Mouse (Mus musculus) MEL (cell line): ENCODE measurements at regions not wholly inside any gene's neighbourhood (a gene's known extent, or its start where the extent isn't known, plus 50 kb on each side); places are given as distances from the start of the nearest gene placed in this dataset.

Source experiments
- DNase-seq: peaks from one replicate; pipeline ENCODE4 v3.0.0; 2011; ENCODE audit warnings: low read depth, low spot score
- H3K27ac ChIP-seq: 2 replicates; pipeline ENCODE4 v1.5.1; 2012; ENCODE audit warnings: low read depth, mild to moderate bottlenecking, control low read depth, low read length, moderate library complexity; ENCODE audit not compliant: control insufficient read depth
- H3K27me3 ChIP-seq, 2 experiments: fragments of 150-350 bp in 1 of 2; sonication (generic) in 1 of 2; 2 replicates each; pipeline ENCODE4 v1.6.1; 2012; ENCODE audit warnings: low read length in 2 of 2, mild to moderate bottlenecking in 2 of 2, improper control_type of control experiment in 1 of 2, moderate library complexity in 1 of 2; ENCODE audit not compliant: insufficient read depth in 2 of 2, control insufficient read depth in 1 of 2
- H3K36me3 ChIP-seq, 2 experiments: 2 replicates each; pipeline ENCODE4 v1.6.1; 2012 to 2014; ENCODE audit warnings: low read length in 2 of 2, improper control_type of control experiment in 1 of 2, inconsistent platforms in 1 of 2, mild to moderate bottlenecking in 1 of 2; ENCODE audit not compliant: insufficient read depth in 2 of 2, control insufficient read depth in 1 of 2
- H3K4me1 ChIP-seq, 2 experiments: fragments of 150-350 bp in 1 of 2; sonication (generic) in 1 of 2; 2 replicates each; pipeline ENCODE4 v1.6.1; 2012; ENCODE audit warnings: low read length in 2 of 2, improper control_type of control experiment in 1 of 2, mild to moderate bottlenecking in 1 of 2; ENCODE audit not compliant: insufficient read depth in 2 of 2, control insufficient read depth in 1 of 2
- H3K4me3 ChIP-seq, 2 experiments: fragments of 150-350 bp in 1 of 2; sonication (generic) in 1 of 2; 2 replicates each; pipeline ENCODE4 v1.5.1; 2012; ENCODE audit warnings: low read depth in 2 of 2, low read length in 2 of 2, mild to moderate bottlenecking in 2 of 2, moderate library complexity in 2 of 2, control low read depth in 1 of 2, improper control_type of control experiment in 1 of 2; ENCODE audit not compliant: control insufficient read depth in 1 of 2, insufficient read depth in 1 of 2
- H3K79me2 ChIP-seq: 2 replicates; pipeline ENCODE4 v1.6.1; 2012; ENCODE audit warnings: mild to moderate bottlenecking, low read length, moderate library complexity; ENCODE audit not compliant: control insufficient read depth, poor library complexity, insufficient read depth
- H3K9ac ChIP-seq: 2 replicates; pipeline ENCODE4 v1.6.1; 2012; ENCODE audit warnings: low read depth, mild to moderate bottlenecking, control low read depth, low read length, moderate library complexity; ENCODE audit not compliant: control insufficient read depth, poor library complexity, severe bottlenecking
- H3K9me3 ChIP-seq: fragments of 150-350 bp; sonication (generic); replicated peaks from 2 replicates; pipeline ENCODE4 v1.6.1; 2012; ENCODE audit warnings: mild to moderate bottlenecking, low read length, improper control_type of control experiment, moderate library complexity; ENCODE audit not compliant: insufficient read depth
- BHLHE40 ChIP-seq: IDR thresholded peaks from 2 replicates; pipeline ENCODE4 v1.6.1; 2012; ENCODE audit warnings: low read depth, mild to moderate bottlenecking, inconsistent platforms, low read length, improper control_type of control experiment, borderline replicate concordance
- CHD1 ChIP-seq: IDR thresholded peaks from 2 replicates; pipeline ENCODE4 v1.6.1; 2012; ENCODE audit warnings: low read depth, mild to moderate bottlenecking, inconsistent platforms, low read length, improper control_type of control experiment
- E2F4 ChIP-seq: IDR thresholded peaks from 2 replicates; pipeline ENCODE4 v1.6.1; 2011; ENCODE audit warnings: low read depth, low read length, improper control_type of control experiment, borderline replicate concordance
- ELF1 ChIP-seq: IDR thresholded peaks from 2 replicates; pipeline ENCODE4 v1.6.1; 2014; ENCODE audit warnings: low read depth, mild to moderate bottlenecking, inconsistent platforms, low read length, improper control_type of control experiment, moderate library complexity
- EP300 ChIP-seq, 2 experiments: IDR thresholded peaks; 2 replicates each; pipeline ENCODE4 v1.6.1; 2011; ENCODE audit warnings: improper control_type of control experiment in 2 of 2, low read length in 2 of 2, low read depth in 1 of 2, mild to moderate bottlenecking in 1 of 2
- GABPA ChIP-seq: IDR thresholded peaks from 2 replicates; pipeline ENCODE4 v1.6.1; 2012; ENCODE audit warnings: low read depth, mild to moderate bottlenecking, inconsistent platforms, low read length, improper control_type of control experiment, moderate library complexity
- GATA1 ChIP-seq: IDR thresholded peaks from 2 replicates; pipeline ENCODE4 v1.6.1; 2011; ENCODE audit warnings: low read depth, low read length, improper control_type of control experiment
- HCFC1 ChIP-seq: IDR thresholded peaks from 2 replicates; pipeline ENCODE4 v1.6.1; 2012; ENCODE audit warnings: low read depth, mild to moderate bottlenecking, inconsistent platforms, low read length, improper control_type of control experiment, moderate library complexity
- JUND ChIP-seq: IDR thresholded peaks from 2 replicates; pipeline ENCODE4 v1.6.1; 2011; ENCODE audit warnings: low read depth, mild to moderate bottlenecking, improper control_type of control experiment, low read length
- KAT2A ChIP-seq: conservative IDR thresholded peaks from 2 replicates; pipeline ENCODE4 v1.6.1; 2012; ENCODE audit warnings: low read depth, low read length, improper control_type of control experiment, inconsistent platforms
- MAFK ChIP-seq: IDR thresholded peaks from 2 replicates; pipeline ENCODE4 v1.6.1; 2011; ENCODE audit warnings: low read depth, mild to moderate bottlenecking, low read length, improper control_type of control experiment, borderline replicate concordance
- MAX ChIP-seq: IDR thresholded peaks from 2 replicates; pipeline ENCODE4 v1.6.1; 2011; ENCODE audit warnings: low read length, improper control_type of control experiment
- MAZ ChIP-seq: IDR thresholded peaks from 2 replicates; pipeline ENCODE4 v1.6.1; 2012; ENCODE audit warnings: low read depth, mild to moderate bottlenecking, inconsistent platforms, low read length, improper control_type of control experiment
- MEF2A ChIP-seq: IDR thresholded peaks from 2 replicates; pipeline ENCODE4 v1.6.1; 2014; ENCODE audit warnings: low read depth, mild to moderate bottlenecking, inconsistent platforms, low read length, improper control_type of control experiment; ENCODE audit not compliant: poor library complexity, insufficient replicate concordance, severe bottlenecking; ENCODE audit errors: extremely low read depth
- MXI1 ChIP-seq: IDR thresholded peaks from 2 replicates; pipeline ENCODE4 v1.6.1; 2011; ENCODE audit warnings: mild to moderate bottlenecking, low read depth, low read length, improper control_type of control experiment
- MYB ChIP-seq: IDR thresholded peaks from 2 replicates; pipeline ENCODE4 v1.6.1; 2011; ENCODE audit warnings: mild to moderate bottlenecking, low read depth, low read length, improper control_type of control experiment
- MYC ChIP-seq: IDR thresholded peaks from 2 replicates; pipeline ENCODE4 v1.6.1; 2011; ENCODE audit warnings: low read depth, mild to moderate bottlenecking, low read length, improper control_type of control experiment, moderate library complexity
- NELFE ChIP-seq: IDR thresholded peaks from 2 replicates; pipeline ENCODE4 v1.6.1; 2011; ENCODE audit warnings: low read depth, low read length, improper control_type of control experiment
- POLR2A ChIP-seq, 2 experiments: IDR thresholded peaks; 2 replicates each; pipeline ENCODE4 v1.6.1; 2011 to 2012; ENCODE audit warnings: low read length in 2 of 2, mild to moderate bottlenecking in 2 of 2, control low read depth in 1 of 2, improper control_type of control experiment in 1 of 2, low read depth in 1 of 2, moderate library complexity in 1 of 2; ENCODE audit not compliant: control insufficient read depth in 1 of 2, insufficient read depth in 1 of 2, poor library complexity in 1 of 2
- SIN3A ChIP-seq: IDR thresholded peaks from 2 replicates; pipeline ENCODE4 v1.6.1; 2012; ENCODE audit warnings: low read length, improper control_type of control experiment, inconsistent platforms
- SMC3 ChIP-seq: IDR thresholded peaks from 2 replicates; pipeline ENCODE4 v1.6.1; 2011; ENCODE audit warnings: low read depth, low read length, improper control_type of control experiment
- TBP ChIP-seq: IDR thresholded peaks from 2 replicates; pipeline ENCODE4 v1.8.0; 2011; ENCODE audit warnings: low read depth, low read length, improper control_type of control experiment
- TCF12 ChIP-seq: IDR thresholded peaks from 2 replicates; pipeline ENCODE4 v1.6.1; 2014; ENCODE audit warnings: low read depth, mild to moderate bottlenecking, inconsistent platforms, low read length, improper control_type of control experiment, moderate library complexity
- USF1 ChIP-seq: IDR thresholded peaks from 2 replicates; pipeline ENCODE4 v1.6.1; 2014; ENCODE audit warnings: low read depth, mild to moderate bottlenecking, inconsistent platforms, low read length, improper control_type of control experiment, moderate library complexity
- ZC3H11A ChIP-seq: IDR thresholded peaks from 2 replicates; pipeline ENCODE4 v1.6.1; 2012; ENCODE audit warnings: low read depth, mild to moderate bottlenecking, inconsistent platforms, low read length, improper control_type of control experiment
- ZMIZ1 ChIP-seq: IDR thresholded peaks from 2 replicates; pipeline ENCODE4 v1.6.1; 2012; ENCODE audit warnings: low read depth, mild to moderate bottlenecking, inconsistent platforms, low read length, improper control_type of control experiment, moderate library complexity
- ZNF384 ChIP-seq: IDR thresholded peaks from 2 replicates; pipeline ENCODE4 v1.6.1; 2012; ENCODE audit warnings: low read depth, mild to moderate bottlenecking, inconsistent platforms, low read length, improper control_type of control experiment

DNA sequence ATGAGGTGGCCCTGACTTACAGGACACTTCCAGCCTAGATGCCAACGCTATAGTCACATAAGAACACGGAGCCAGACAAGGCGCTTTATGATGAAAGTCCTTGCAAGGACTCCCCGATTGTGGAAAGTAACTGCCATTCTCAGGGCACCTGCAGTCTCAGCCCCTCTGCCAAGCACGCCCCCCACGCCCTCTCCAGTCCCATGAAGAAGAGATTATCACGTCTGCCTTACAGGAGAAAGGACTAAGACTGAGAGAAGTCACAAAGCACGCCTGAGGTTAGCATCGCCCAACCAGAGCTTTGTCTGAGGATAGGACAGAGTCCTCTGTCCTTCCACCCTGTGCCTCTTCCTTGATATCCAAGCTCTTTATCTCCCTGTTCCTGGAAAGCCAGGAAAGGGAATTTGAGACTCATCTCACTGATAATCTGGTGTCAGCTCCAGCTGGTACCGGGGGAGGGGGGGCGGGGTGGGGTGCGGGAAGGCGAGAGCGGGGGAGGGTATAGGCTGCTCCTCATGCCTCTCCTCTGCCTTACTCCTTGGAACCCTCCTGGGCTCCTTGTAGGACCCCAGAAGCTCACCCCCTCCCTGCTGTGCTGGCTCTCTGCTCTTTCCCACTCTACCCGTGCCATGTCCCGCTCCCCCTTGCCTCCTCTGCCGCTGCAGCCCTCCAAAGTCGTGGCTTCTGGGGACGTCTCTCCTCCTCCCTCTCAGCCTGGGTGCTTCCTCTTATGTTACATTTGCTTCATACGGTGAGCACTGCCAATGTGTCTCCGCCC, 224.7 kb upstream of the Nfe2l3 start:
- TF ChIP-seq CHD1 (no peak), MAFK (no peak), MAZ (no peak), GABPA (no peak), MXI1 (0 out of 2 replicates have a peak, but pooled peaks have one; percentile 7), JUND (no peak), MYB (no peak), ZMIZ1 (no peak), MEF2A (no peak), ZNF384 (no peak), SIN3A (0 out of 2 replicates have a peak, but pooled peaks have one; percentile 27), ELF1 (no peak), KAT2A (no peak), SMC3 (no peak), MYC (no peak), HCFC1 (no peak), GATA1 (no peak), E2F4 (no peak), MAX (no peak), EP300 (IDR thresholded peaks at IDR 0.05; ENCODE audit: low read depth in 1 of 2, low read length in 2 of 2) (peak in 1 of 2 experiments; percentile 45; a peak in 1 of 4 replicates), POLR2A (IDR thresholded peaks at IDR 0.05; ENCODE audit: control insufficient read depth in 1 of 2, insufficient read depth in 1 of 2, low read depth in 1 of 2, low read length in 2 of 2, poor library complexity in 1 of 2) (no peak), TBP (no peak), BHLHE40 (no peak), TCF12 (peak; percentile 29; the same call in 1 of the 2 replicates), USF1 (no peak), ZC3H11A (no peak), NELFE (no peak)
- no peaks in the 10 kb centered on the region for H3K9me3 ChIP-seq
- H3K27ac ChIP-seq = peak overlapping the region; percentile 39; the same call in 1 of the 2 replicates
- H3K4me1 ChIP-seq = peaks cover 0 to 3% of the 10 kb centered on the region in 2 experiments; a peak in 3 of 4 replicates
- H3K36me3 ChIP-seq = no peaks in the 10 kb centered on the region
- H3K4me3 ChIP-seq = peak overlapping the region; percentile 64 to 75
- H3K9ac ChIP-seq = peak overlapping the region; percentile 64
- H3K79me2 ChIP-seq = no peaks in the 10 kb centered on the region; the same call in 1 of the 2 replicates
- H3K27me3 ChIP-seq = peaks cover 0 to 4% of the 10 kb centered on the region in 2 experiments; a peak in 3 of 4 replicates
- peak; percentile 75 for DNase-seq
